Mouse (Mus musculus): ENCODE measurements around the gene Tec. TPM values are rescaled to one million over a fixed set of nuclear protein-coding genes. Genes with fewer than 3 reads are reported as not detected.

Gene Tec
- polyA plus RNA-seq, 1 experiment from 2014 or later = 5.2 TPM

DNA sequence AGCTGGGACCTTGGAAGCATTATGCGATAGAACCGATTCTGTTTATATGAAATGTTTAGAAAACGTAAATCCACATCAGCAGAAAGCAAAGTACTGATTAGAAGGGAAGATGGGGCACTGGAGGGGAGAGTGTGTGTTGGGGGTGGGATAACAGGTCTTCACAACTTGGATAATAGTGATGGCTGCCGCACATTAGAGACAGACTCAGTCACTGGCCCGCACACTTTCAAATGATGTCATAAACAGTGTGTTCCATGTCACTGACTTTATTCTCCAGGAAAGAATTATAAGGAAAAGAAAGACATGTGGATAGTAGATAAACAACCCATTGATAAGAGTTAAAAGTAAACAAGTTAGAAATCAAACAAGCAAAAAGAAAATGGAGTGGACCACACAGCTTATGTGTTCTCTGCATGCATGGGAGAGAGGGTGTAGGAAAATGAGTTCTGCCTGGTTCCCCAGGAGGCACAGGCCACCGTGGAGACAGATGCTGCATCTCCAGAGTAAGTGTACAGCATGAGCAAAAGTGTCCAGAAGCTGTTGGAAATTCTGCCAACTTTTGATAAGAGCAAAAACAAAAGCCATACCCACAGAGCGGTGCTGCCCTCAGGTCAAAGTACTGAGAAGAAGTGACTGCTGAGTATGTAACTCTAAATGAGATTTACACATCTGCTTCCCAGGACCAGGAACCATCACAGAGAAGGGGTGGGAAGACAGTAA is 23.3 kb downstream of the Tec start:
- H3K4me1 ChIP-seq (ENCODE audit: control insufficient read depth, insufficient read depth, low read length) = 0 out of 2 replicates have a peak, but pooled peaks cover 3% of the 10 kb centered on the region
- WGBS = 42% methylated on average over 7 of the region's 7 CpGs
- no peak overlapping the region for H3K4me3 ChIP-seq (ENCODE audit: low read depth, low read length)
- no peak for ATAC-seq (ENCODE audit: insufficient number of reproducible peaks, insufficient read depth, low FRiP score, low read depth)
- no peak overlapping the region for H3K9ac ChIP-seq (replicated peaks; ENCODE audit: low read depth, low read length)
- no peaks in the 10 kb centered on the region for H3K36me3 ChIP-seq (ENCODE audit: control insufficient read depth, insufficient read depth, low read length)
- H3K27me3 ChIP-seq (ENCODE audit: control insufficient read depth, insufficient read depth, low read length) = no peaks in the 10 kb centered on the region
- H3K27ac ChIP-seq (ENCODE audit: low read length) = no peak overlapping the region
- peaks cover 7% of the 10 kb centered on the region for H3K9me3 ChIP-seq (ENCODE audit: control insufficient read depth, low read depth, low read length)
- no peak overlapping the region for H3K4me2 ChIP-seq (replicated peaks; ENCODE audit: low read depth, low read length)

- Histone ChIP-seq H3K9ac (replicated peaks; ENCODE audit: low read depth, low read length) (no peak overlapping the region), H3K27ac (ENCODE audit: low read length) (no peak overlapping the region), H3K4me2 (replicated peaks; ENCODE audit: low read depth, low read length) (no peak overlapping the region), H3K36me3 (ENCODE audit: control insufficient read depth, insufficient read depth, low read length) (no peaks in the 10 kb centered on the region), H3K4me1 (ENCODE audit: control insufficient read depth, insufficient read depth, low read length) (0 out of 2 replicates have a peak, but pooled peaks cover 3% of the 10 kb centered on the region), H3K9me3 (ENCODE audit: control insufficient read depth, low read depth, low read length) (peaks cover 7% of the 10 kb centered on the region), H3K4me3 (ENCODE audit: low read depth, low read length) (no peak overlapping the region), H3K27me3 (ENCODE audit: control insufficient read depth, insufficient read depth, low read length) (no peaks in the 10 kb centered on the region)
- ATAC-seq (ENCODE audit: insufficient number of reproducible peaks, insufficient read depth, low FRiP score, low read depth) = no peak
- 22% methylated on average over 2 of the region's 2 CpGs for WGBS
Measured at GRCm38 (mm10) chr5:72844294-72844693, 24.0 kb downstream of the Tec start.

DNA sequence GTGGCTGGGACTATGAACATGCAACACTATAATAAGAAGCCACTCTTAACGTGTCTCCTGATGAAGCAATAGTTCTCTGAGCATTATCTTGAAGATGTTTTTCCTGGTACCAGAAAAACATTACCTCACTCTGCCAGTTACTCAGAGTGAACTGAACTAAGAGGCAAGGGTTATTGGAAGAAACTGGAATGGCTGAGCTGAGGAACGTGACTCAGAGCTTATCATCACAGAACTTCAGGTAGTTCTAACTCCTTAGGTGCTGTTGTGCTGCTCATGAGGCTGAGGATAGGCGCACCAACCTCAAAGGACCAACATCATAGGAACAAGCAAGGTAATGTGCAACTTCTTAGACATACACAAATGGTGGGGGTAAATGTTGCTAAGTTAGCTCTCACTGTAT is 28.6 kb downstream of the Tec start:
- H3K4me2 ChIP-seq (replicated peaks; ENCODE audit: low read depth, low read length) = no peak overlapping the region
- no peak for ATAC-seq (ENCODE audit: insufficient number of reproducible peaks, insufficient read depth, low FRiP score, low read depth)

DNA sequence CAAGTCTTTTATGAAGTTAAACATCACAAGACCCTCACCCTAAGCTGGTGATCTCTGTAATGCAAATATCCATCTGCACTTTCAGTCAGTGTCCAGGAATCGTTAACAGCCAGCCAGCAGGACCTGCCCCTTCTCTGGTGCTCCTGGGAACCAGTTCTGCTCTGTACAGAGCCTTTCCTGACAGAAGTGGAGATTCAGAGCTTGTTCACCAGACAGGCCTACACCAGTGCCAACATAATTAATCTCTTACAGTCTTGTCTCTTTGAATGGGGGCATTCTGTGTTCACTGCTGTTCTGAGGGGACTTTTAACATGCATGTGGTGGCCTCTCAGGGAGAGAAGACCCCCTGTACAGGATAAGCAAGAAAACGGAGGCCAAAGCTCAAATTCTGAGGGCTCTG is 29.3 kb downstream of the Tec start:
- 46% methylated on average over 2 of the region's 2 CpGs for WGBS
- H3K27me3 ChIP-seq (ENCODE audit: control insufficient read depth, insufficient read depth, low read length) = no peaks in the 10 kb centered on the region
- H3K9ac ChIP-seq (replicated peaks; ENCODE audit: low read depth, low read length) = no peak overlapping the region
- peaks cover 7% of the 10 kb centered on the region for H3K9me3 ChIP-seq (ENCODE audit: control insufficient read depth, low read depth, low read length)
- no peak overlapping the region for H3K4me2 ChIP-seq (replicated peaks; ENCODE audit: low read depth, low read length)
- H3K36me3 ChIP-seq (ENCODE audit: control insufficient read depth, insufficient read depth, low read length) = no peaks in the 10 kb centered on the region
- no peak overlapping the region for H3K27ac ChIP-seq (ENCODE audit: low read length)
- ATAC-seq (ENCODE audit: insufficient number of reproducible peaks, insufficient read depth, low FRiP score, low read depth) = no peak
- no peak overlapping the region for H3K4me3 ChIP-seq (ENCODE audit: low read depth, low read length)
- no peaks in the 10 kb centered on the region for H3K4me1 ChIP-seq (ENCODE audit: control insufficient read depth, insufficient read depth, low read length)

More for the DNA sequence above, 28.6 kb downstream of the Tec start:
- 88% methylated on average over 3 of the region's 3 CpGs for WGBS
- H3K36me3 ChIP-seq (ENCODE audit: control insufficient read depth, insufficient read depth, low read length) = no peaks in the 10 kb centered on the region
- no peaks in the 10 kb centered on the region for H3K27me3 ChIP-seq (ENCODE audit: control insufficient read depth, insufficient read depth, low read length)
- no peak overlapping the region for H3K9ac ChIP-seq (replicated peaks; ENCODE audit: low read depth, low read length)
- H3K4me1 ChIP-seq (ENCODE audit: control insufficient read depth, insufficient read depth, low read length) = no peaks in the 10 kb centered on the region
- no peak overlapping the region for H3K27ac ChIP-seq (ENCODE audit: low read length)
- no peak overlapping the region for H3K4me3 ChIP-seq (ENCODE audit: low read depth, low read length)
- H3K9me3 ChIP-seq (ENCODE audit: control insufficient read depth, low read depth, low read length) = peaks cover 7% of the 10 kb centered on the region

DNA sequence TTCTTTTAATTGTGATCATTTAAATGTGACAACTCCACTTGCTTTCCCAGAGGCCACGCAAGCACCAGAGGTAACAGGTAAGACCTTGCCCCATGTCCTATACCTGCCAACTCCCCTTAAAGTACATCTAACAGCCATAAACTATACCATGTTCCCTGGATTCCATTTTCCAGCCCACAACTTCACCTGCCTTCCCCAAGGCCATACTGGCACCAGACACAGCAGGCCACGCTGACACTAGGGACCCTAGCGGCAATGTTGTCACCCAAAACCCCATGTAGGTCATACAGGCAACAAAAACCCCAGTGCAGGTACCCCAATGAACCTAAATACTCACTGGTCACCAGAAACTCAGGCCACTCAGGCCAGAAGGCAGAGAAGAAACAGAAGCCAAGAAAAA is 32.6 kb downstream of the Tec start:
- Histone ChIP-seq H3K4me3 (ENCODE audit: low read depth, low read length) (no peak overlapping the region), H3K4me1 (ENCODE audit: control insufficient read depth, insufficient read depth, low read length) (no peaks in the 10 kb centered on the region), H3K36me3 (ENCODE audit: control insufficient read depth, insufficient read depth, low read length) (no peaks in the 10 kb centered on the region), H3K9ac (replicated peaks; ENCODE audit: low read depth, low read length) (no peak overlapping the region), H3K9me3 (ENCODE audit: control insufficient read depth, low read depth, low read length) (peaks cover 1% of the 10 kb centered on the region), H3K4me2 (replicated peaks; ENCODE audit: low read depth, low read length) (no peak overlapping the region), H3K27me3 (ENCODE audit: control insufficient read depth, insufficient read depth, low read length) (no peaks in the 10 kb centered on the region), H3K27ac (ENCODE audit: low read length) (no peak overlapping the region)
- no peak for ATAC-seq (ENCODE audit: insufficient number of reproducible peaks, insufficient read depth, low FRiP score, low read depth)
- WGBS = 94% methylated on average over 3 of the region's 3 CpGs

- Histone ChIP-seq H3K4me1 (ENCODE audit: control insufficient read depth, insufficient read depth, low read length) (no peaks in the 10 kb centered on the region), H3K9me3 (ENCODE audit: control insufficient read depth, low read depth, low read length) (no peaks in the 10 kb centered on the region), H3K4me3 (ENCODE audit: low read depth, low read length) (no peak overlapping the region), H3K4me2 (replicated peaks; ENCODE audit: low read depth, low read length) (no peak overlapping the region), H3K36me3 (ENCODE audit: control insufficient read depth, insufficient read depth, low read length) (no peaks in the 10 kb centered on the region), H3K27ac (ENCODE audit: low read length) (no peak overlapping the region), H3K27me3 (ENCODE audit: control insufficient read depth, insufficient read depth, low read length) (no peaks in the 10 kb centered on the region), H3K9ac (replicated peaks; ENCODE audit: low read depth, low read length) (no peak overlapping the region)
- no peak for ATAC-seq (ENCODE audit: insufficient number of reproducible peaks, insufficient read depth, low FRiP score, low read depth)
- 77% methylated on average over 15 of the region's 15 CpGs for WGBS
Measured at GRCm38 (mm10) chr5:72832904-72833765, 35.1 kb downstream of the Tec start.

- ATAC-seq (ENCODE audit: insufficient number of reproducible peaks, insufficient read depth, low FRiP score, low read depth) = no peak
- H3K9ac ChIP-seq (replicated peaks; ENCODE audit: low read depth, low read length) = no peak overlapping the region
- no peak overlapping the region for H3K4me3 ChIP-seq (ENCODE audit: low read depth, low read length)
- WGBS = 90% methylated on average over 7 of the region's 7 CpGs
- H3K36me3 ChIP-seq (ENCODE audit: control insufficient read depth, insufficient read depth, low read length) = no peaks in the 10 kb centered on the region
- H3K4me2 ChIP-seq (replicated peaks; ENCODE audit: low read depth, low read length) = no peak overlapping the region
- H3K27ac ChIP-seq (ENCODE audit: low read length) = no peak overlapping the region
- H3K9me3 ChIP-seq (ENCODE audit: control insufficient read depth, low read depth, low read length) = no peaks in the 10 kb centered on the region
- H3K27me3 ChIP-seq (ENCODE audit: control insufficient read depth, insufficient read depth, low read length) = no peaks in the 10 kb centered on the region
- no peaks in the 10 kb centered on the region for H3K4me1 ChIP-seq (ENCODE audit: control insufficient read depth, insufficient read depth, low read length)
Measured at GRCm38 (mm10) chr5:72832191-72832590, 36.1 kb downstream of the Tec start.

DNA sequence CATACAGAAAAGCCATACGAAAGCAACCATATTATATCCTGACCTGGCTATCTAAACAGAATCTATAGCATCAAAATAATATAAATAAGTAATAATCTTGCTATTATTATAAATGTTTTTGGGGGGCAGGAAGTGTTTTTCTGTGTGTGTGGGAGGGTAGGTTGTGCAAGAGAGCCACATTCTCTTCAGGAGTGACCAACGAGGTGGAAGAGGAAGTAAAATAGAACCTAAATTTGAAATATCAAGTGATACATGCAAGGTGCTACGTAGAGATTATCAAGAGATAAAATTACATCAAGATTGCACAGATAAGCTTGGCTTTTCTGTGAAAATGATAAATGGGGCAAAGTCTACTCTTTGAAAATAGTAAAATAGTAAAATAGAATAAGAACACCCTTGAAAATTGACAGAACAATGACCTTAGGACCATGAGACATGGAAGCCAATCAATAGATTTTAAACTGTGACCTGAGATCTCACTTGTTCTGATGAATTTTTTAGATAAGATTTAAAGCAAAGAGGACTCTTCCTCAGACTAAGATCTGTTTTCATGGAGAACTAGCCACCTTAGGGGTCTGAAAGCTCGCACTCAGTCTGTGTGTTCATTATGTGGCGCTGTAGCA is 37.2 kb downstream of the Tec start:
- H3K27me3 ChIP-seq (ENCODE audit: control insufficient read depth, insufficient read depth, low read length) = no peaks in the 10 kb centered on the region
- H3K4me3 ChIP-seq (ENCODE audit: low read depth, low read length) = no peak overlapping the region
- no peaks in the 10 kb centered on the region for H3K9me3 ChIP-seq (ENCODE audit: control insufficient read depth, low read depth, low read length)
- H3K36me3 ChIP-seq (ENCODE audit: control insufficient read depth, insufficient read depth, low read length) = no peaks in the 10 kb centered on the region
- H3K4me2 ChIP-seq (replicated peaks; ENCODE audit: low read depth, low read length) = no peak overlapping the region
- no peak overlapping the region for H3K9ac ChIP-seq (replicated peaks; ENCODE audit: low read depth, low read length)
- no peak overlapping the region for H3K27ac ChIP-seq (ENCODE audit: low read length)
- WGBS = 87% methylated on average over 5 of the region's 5 CpGs
- no peaks in the 10 kb centered on the region for H3K4me1 ChIP-seq (ENCODE audit: control insufficient read depth, insufficient read depth, low read length)
- ATAC-seq (ENCODE audit: insufficient number of reproducible peaks, insufficient read depth, low FRiP score, low read depth) = no peak

All from stomach, embryonic 14.5 days (tissue).